Mouse (Mus musculus): ENCODE measurements around the gene Ccn1.

DNA sequence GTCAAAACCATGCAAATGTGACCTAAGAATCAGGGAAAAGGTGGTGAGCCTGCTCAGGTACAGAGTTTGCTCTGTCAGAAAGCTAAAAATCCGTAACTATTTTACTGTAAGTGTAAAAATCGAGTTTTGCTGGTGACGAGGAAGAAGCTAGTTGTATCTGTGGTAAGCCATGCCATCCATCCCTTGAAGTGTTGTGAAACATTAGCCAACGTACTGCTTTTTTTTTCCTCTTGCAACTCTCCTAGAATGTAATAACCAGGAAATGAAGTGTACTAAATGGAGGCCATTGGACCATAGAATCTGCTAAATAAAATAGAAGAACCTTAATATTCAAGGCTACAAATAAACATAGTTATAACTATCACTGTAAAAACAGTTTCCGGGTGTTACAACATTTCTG, 41.5 kb downstream of the Ccn1 start:
- TF ChIP-seq POLR2A (IDR thresholded peaks at IDR 0.05; ENCODE audit: borderline replicate concordance, insufficient read depth, low read length): no peak
- TF ChIP-seq CTCF (IDR thresholded peaks at IDR 0.05; ENCODE audit: borderline replicate concordance, insufficient read depth, low read depth, low read length): no peak

All from cerebellum, adult 2 months (tissue).